ENCODE assay signal across 7 mouse cellular contexts in the genomic region with DNA sequence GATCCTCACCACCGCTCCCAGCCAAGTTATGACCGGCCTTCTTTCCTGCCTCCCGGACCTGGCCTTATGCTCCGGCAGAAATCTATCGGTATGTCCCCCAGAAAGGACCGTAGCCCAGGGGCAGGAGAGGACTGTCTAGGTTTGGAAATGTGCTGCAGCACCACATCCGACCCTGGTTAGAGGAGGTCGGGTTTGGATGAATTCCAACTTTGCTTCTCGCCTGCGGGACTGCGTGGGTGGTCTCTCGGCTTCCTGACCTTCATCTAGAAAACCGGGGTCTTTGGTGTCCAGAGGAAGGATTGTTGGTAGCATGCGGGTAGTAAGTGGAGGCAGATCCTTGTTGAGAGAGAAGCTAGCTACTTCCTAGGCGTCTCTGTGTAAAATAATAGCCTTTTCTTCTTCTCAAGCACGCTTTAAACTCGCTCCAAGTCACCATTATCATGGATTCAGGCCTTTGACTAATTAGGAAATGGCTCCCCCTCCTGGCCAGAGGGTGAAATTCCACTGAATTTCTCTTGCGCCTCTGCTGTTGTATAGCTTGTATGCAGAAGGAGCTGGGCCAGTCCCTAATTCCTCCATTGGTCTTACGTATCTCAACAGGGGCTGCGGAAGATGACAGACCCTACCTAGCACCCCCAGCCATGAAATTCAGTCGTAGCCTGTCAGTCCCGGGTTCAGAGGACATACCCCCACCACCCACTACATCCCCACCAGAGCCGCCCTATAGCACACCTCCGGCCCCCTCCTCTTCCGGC. TPM values are rescaled to one million over a fixed set of nuclear protein-coding genes. Genes with fewer than 3 reads are reported as not detected.
A peak's percentile ranks its signal among the peaks of the same experiment; 100 is the strongest.
DNase-seq lines count a peak whose midpoint lies in the region; ATAC-seq and TF ChIP-seq lines count a peak whose summit lies in the region.

No protein-coding gene starts in this region.

- H3K9me3 ChIP-seq in hindbrain, postnatal 0 days (ENCODE audit: low read length): no peaks in the 10 kb centered on the region
- no peaks in the 10 kb centered on the region for H3K9me3 ChIP-seq in megakaryocyte, embryonic 14.5 days

- peak; percentile 96 for TF ChIP-seq CTCF in hindbrain, postnatal 0 days (IDR thresholded peaks at IDR 0.05; ENCODE audit: low read depth)
- TF ChIP-seq CTCF in left cerebral cortex, adult 2 months (IDR thresholded peaks at IDR 0.05): peak; percentile 91

- ATAC-seq in hindbrain, postnatal 0 days: peak; percentile 60

- H3K27me3 ChIP-seq in hindbrain, postnatal 0 days (ENCODE audit: insufficient read depth, low read length): peaks cover 27% of the 10 kb centered on the region; the same call in 1 of the 2 replicates
- peaks cover 97% of the 10 kb centered on the region for H3K27me3 ChIP-seq in megakaryocyte, embryonic 14.5 days (replicated peaks)

- H3K9ac ChIP-seq in hindbrain, postnatal 0 days (replicated peaks; ENCODE audit: low read length): peak overlapping the region; percentile 0; the same call in 1 of the 2 replicates

- intact Hi-C loops in left cerebral cortex, adult 2 months (cut with DNase I): loop anchor here (1.0 to 5.0 kb wide), 2 partner anchors 74 to 89 kb away; no protein-coding TSS in a partner anchor

- WGBS in hindbrain, postnatal 0 days: 7% methylated on average over 25 of the region's 25 CpGs

- DNase-seq in ZHBTc4 (ENCODE audit: low read depth, low spot score): peak; percentile 93
- DNase-seq in cerebellum, postnatal 14 days: peak; percentile 90 to 92
- DNase-seq in frontal cortex, postnatal 36 days (ENCODE audit: low spot score in 2 of 2): peak; percentile 83 to 93
- peak; percentile 95 for DNase-seq in hindbrain, postnatal 0 days (ENCODE audit: low spot score)
- DNase-seq in left cerebral cortex, adult 2 months (ENCODE audit: extremely low spot score in 1 of 2, low spot score in 2 of 2): peak; percentile 81 to 82
- DNase-seq in right cerebral cortex, adult 18-20 months: peak; percentile 87

- H3K4me3 ChIP-seq in hindbrain, postnatal 0 days (ENCODE audit: low read length): 0 out of 2 replicates have a peak overlapping the region, but pooled peaks have one; percentile 3
- peak overlapping the region; percentile 4; the same call in 1 of the 2 replicates for H3K4me3 ChIP-seq in left cerebral cortex, adult 2 months
- H3K4me3 ChIP-seq in megakaryocyte, embryonic 14.5 days (replicated peaks): peak overlapping the region; percentile 60

- no peaks in the 10 kb centered on the region for H3K4me1 ChIP-seq in hindbrain, postnatal 0 days (ENCODE audit: insufficient read depth, low read length)
- peaks cover 37% of the 10 kb centered on the region for H3K4me1 ChIP-seq in megakaryocyte, embryonic 14.5 days

- peaks cover 12% of the 10 kb centered on the region; the same call in 1 of the 2 replicates for H3K36me3 ChIP-seq in hindbrain, postnatal 0 days (ENCODE audit: insufficient read depth, low read length)
- no peaks in the 10 kb centered on the region for H3K36me3 ChIP-seq in megakaryocyte, embryonic 14.5 days (replicated peaks; ENCODE audit: low read length)

- H3K4me2 ChIP-seq in hindbrain, postnatal 0 days (ENCODE audit: low read depth, low read length): peak overlapping the region; percentile 50

- H3K27ac ChIP-seq in hindbrain, postnatal 0 days: peak overlapping the region; percentile 50
- peak overlapping the region; percentile 78 for H3K27ac ChIP-seq in left cerebral cortex, adult 2 months

RNA-seq across cellular contexts. Expression of a gene that starts 32.8 kb away (rescaled TPM):
- 130 and 154 TPM in 2 replicates for total RNA-seq in hindbrain, postnatal 0 days (2014; rRNA removed)
- 73.7 and 79.2 TPM in 2 replicates for polyA plus RNA-seq in hindbrain, postnatal 0 days (2015; fragmentation: Nextera tagmentation; extraction: Ambion mirVana)
- 10 to 100 TPM; 59.5 to 63.7 TPM for total RNA-seq in left cerebral cortex, adult 2 months (2021)
- not detected in 2 replicates for polyA plus RNA-seq in megakaryocyte, embryonic 14.5 days (2012; ENCODE audit: insufficient read depth, low replicate concordance)

RNA-seq across cellular contexts. Expression of a gene that starts 34.5 kb away (rescaled TPM):
- 1.4 and 2.3 TPM in 2 replicates for total RNA-seq in hindbrain, postnatal 0 days (2014; rRNA removed)
- 3.3 and 3.6 TPM in 2 replicates for polyA plus RNA-seq in hindbrain, postnatal 0 days (2015; fragmentation: Nextera tagmentation; extraction: Ambion mirVana)
- 1 to 10 TPM; 1.5 to 2.7 TPM for total RNA-seq in left cerebral cortex, adult 2 months (2021)
- polyA plus RNA-seq in megakaryocyte, embryonic 14.5 days (2012; ENCODE audit: insufficient read depth, low replicate concordance): not detected in 2 replicates

RNA-seq across cellular contexts. Expression of a gene that starts 41.1 kb away (rescaled TPM):
- 39.0 and 41.8 TPM in 2 replicates for total RNA-seq in hindbrain, postnatal 0 days (2014; rRNA removed)
- polyA plus RNA-seq in hindbrain, postnatal 0 days (2015; fragmentation: Nextera tagmentation; extraction: Ambion mirVana): 36.3 and 36.6 TPM in 2 replicates
- total RNA-seq in left cerebral cortex, adult 2 months (2021): 100 to 1,000 TPM; 637 to 705 TPM
- 0.07 TPM in 1 of 2 replicates, not detected in the other for polyA plus RNA-seq in megakaryocyte, embryonic 14.5 days (2012; ENCODE audit: insufficient read depth, low replicate concordance)

RNA-seq across cellular contexts. Expression of a gene that starts 44.4 kb away (rescaled TPM):
- 3.3 and 5.9 TPM in 2 replicates for total RNA-seq in hindbrain, postnatal 0 days (2014; rRNA removed)
- 4.4 and 4.5 TPM in 2 replicates for polyA plus RNA-seq in hindbrain, postnatal 0 days (2015; fragmentation: Nextera tagmentation; extraction: Ambion mirVana)
- total RNA-seq in left cerebral cortex, adult 2 months (2021): 1 to 10 TPM; 4.3 TPM
- polyA plus RNA-seq in megakaryocyte, embryonic 14.5 days (2012; ENCODE audit: insufficient read depth, low replicate concordance): 0.92 and 1.8 TPM in 2 replicates

Comparison
In these comparisons a context has a peak if more than half of its experiments do, and no peak if none do; other contexts are left out.
1. Peak in every context shown above with its lines: DNase-seq, ATAC-seq, H3K4me3 ChIP-seq and H3K27ac ChIP-seq.
2. H3K4me3 ChIP-seq: peak in every context shown above with its lines; median percentile 60 in megakaryocyte, embryonic 14.5 days; 4 in left cerebral cortex, adult 2 months; 3 in hindbrain, postnatal 0 days.
3. RNA of a gene that starts 41.1 kb away (total RNA-seq): 637 to 705 TPM in left cerebral cortex, adult 2 months; 39.0 to 41.8 TPM in hindbrain, postnatal 0 days; every median in the first group is over 10 times any median in the second.